Mouse (Mus musculus): ENCODE measurements around the gene Rbmxl1. TPM values are rescaled to one million over a fixed set of nuclear protein-coding genes. Genes with fewer than 3 reads are reported as not detected.
A peak's percentile ranks its signal among the peaks of the same experiment; 100 is the strongest.
"Not testable (repeated sequence)": the region's sequence is repeated elsewhere in the genome, so short reads cannot be mapped to it uniquely, and the experiment has no call there.

Rbmxl1 gene
- 317 and 329 TPM in 2 replicates for polyA plus RNA-seq (2016; fragmentation: Nextera tagmentation; extraction: Ambion mirVana)

DNA sequence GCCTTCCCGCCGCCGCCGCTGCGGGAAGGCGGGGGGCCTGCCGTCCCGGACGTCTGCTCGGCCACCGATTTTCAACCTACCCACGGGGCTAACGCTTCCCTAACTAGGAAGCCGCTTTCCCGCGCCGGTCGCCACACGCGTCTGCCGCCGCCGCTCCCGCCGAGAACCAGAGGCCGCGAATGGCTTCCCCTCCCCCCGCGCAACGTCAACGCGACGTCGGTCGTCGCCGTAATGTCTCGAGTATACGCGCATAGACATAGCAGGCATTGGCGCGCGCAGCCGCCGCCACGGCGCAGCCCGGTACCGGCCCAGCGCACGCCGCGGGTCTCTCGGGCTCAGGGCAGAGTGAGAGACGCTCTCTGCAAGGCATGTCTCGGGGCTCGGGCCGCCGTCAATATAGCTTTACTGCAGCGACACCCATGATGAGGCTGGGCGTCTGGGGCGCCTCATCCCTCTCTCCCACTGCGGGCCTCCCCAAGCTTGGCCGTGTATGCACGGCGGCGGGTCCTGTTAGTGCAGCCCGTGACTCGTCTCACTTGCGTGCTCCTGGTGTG lies at the start of gene Rbmxl1:
Rbmxl1 (minus strand) TSS at position 180 of the 554 bp plus-strand sequence.
- Histone ChIP-seq H3K4me1 (peaks cover 8% of the 10 kb centered on the region; the same call in 1 of the 2 replicates), H3K9me3 (peaks cover 5% of the 10 kb centered on the region; the same call in 1 of the 2 replicates), H3K27me3 (no peaks in the 10 kb centered on the region), H3K9ac (peak within 1 kb of the TSS; percentile 98), H3K4me2 (replicated peaks) (peak within 1 kb of the TSS; percentile 61), H3K27ac (peak within 1 kb of the TSS; percentile 95), H3K36me3 (peaks cover 26% of the 10 kb centered on the region), H3K4me3 (peak within 1 kb of the TSS; percentile 94)
- WGBS, result under 1% methylated on average over 69 of the region's 70 CpGs
- ATAC-seq (ENCODE audit: insufficient number of reproducible peaks, insufficient read depth, low FRiP score, low TSS enrichment), result peak; percentile 90

DNA sequence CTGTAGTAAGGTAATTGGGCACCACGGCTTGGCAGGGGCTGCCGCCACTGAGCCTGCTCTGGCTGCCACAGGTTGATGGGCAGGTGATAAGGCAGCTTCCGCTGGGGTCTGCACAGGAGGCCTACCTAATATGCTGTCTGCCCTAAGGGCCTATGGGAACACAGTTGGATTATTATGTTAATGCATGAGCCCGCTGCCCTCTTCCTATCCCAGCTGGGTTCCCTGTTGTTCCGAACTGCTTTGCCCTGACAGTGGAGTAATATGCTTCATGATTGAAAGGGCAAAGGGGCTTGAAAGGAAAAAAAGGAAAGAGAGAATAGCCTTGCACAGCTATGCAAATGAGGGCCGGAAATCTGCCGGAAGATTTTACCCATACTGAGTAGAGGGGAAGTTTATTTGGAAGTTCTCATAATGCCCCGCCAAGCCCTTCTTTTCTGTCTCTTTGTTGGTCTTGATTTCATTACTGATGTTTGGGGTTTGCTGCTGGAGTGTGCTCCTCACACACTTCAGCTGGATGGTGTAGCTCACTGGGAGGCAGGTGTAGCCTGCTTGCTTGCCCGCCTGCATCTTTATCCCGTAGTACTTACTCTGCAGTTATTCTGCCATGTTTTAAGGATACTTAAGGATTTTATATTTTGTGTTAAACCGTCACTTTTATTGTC lies 48.2 kb upstream of the Rbmxl1 start:
- Histone ChIP-seq H3K27ac (no peak overlapping the region), H3K9ac (no peak overlapping the region), H3K4me1 (peaks cover 5% of the 10 kb centered on the region), H3K4me2 (replicated peaks) (no peak overlapping the region), H3K27me3 (no peaks in the 10 kb centered on the region), H3K9me3 (no peaks in the 10 kb centered on the region), H3K4me3 (no peak overlapping the region), H3K36me3 (0 out of 2 replicates have a peak, but pooled peaks cover 4% of the 10 kb centered on the region)
- 39% methylated on average over 11 of the region's 11 CpGs for WGBS
- ATAC-seq (ENCODE audit: insufficient number of reproducible peaks, insufficient read depth, low FRiP score, low TSS enrichment), result 0 out of 2 replicates have a peak, but pooled peaks have one; percentile 15

DNA sequence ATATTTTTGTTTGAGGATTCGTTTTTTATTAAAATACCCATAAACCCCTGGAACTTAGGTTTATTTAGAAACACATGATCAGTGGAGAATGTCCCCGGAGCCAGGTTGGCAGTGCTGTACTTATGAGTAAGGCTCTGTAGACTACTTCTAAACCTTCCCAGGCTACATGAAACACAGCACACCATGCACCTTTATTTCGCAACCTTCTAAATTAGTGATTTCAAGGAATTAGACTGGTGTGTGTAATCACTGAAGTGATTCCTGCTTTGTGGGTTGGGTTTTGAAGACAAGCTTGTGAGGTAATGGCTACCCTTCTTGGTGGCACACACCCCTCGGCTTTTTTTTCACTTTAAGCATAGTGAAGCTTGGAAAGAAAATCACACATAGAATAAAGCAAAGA lies 47.1 kb upstream of the Rbmxl1 start:
- H3K9me3 ChIP-seq, result no peaks in the 10 kb centered on the region
- 0 out of 2 replicates have a peak, but pooled peaks cover 4% of the 10 kb centered on the region for H3K36me3 ChIP-seq
- WGBS, result 89% methylated on average over 4 of the region's 4 CpGs
- no peak overlapping the region for H3K27ac ChIP-seq
- H3K4me2 ChIP-seq (replicated peaks), result no peak overlapping the region
- no peak overlapping the region for H3K4me3 ChIP-seq
- no peak for ATAC-seq (ENCODE audit: insufficient number of reproducible peaks, insufficient read depth, low FRiP score, low TSS enrichment)
- no peaks in the 10 kb centered on the region for H3K27me3 ChIP-seq
- peaks cover 6% of the 10 kb centered on the region for H3K4me1 ChIP-seq
- no peak overlapping the region for H3K9ac ChIP-seq

DNA sequence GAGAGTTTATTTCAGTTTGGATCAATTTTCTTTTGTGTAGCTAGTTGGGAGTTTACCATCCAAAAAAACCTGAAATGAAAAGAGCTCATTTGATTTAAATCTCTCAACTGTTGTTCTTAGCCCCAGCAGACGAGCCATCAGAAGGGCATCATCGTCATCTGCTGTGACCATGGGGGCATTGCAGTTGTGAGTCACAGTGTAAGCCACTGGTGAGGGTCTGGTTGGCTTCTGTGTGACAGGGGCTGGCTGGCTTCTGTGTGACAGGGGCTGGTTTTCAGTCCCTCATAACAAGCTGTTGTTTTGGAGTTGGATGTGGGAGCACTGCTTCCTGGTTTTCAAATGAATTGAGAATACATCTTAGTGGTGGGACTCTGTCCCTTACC lies 42.0 kb upstream of the Rbmxl1 start:
- peaks cover 2% of the 10 kb centered on the region; the same call in 1 of the 2 replicates for H3K4me1 ChIP-seq
- H3K36me3 ChIP-seq, result 0 out of 2 replicates have a peak, but pooled peaks cover 4% of the 10 kb centered on the region
- H3K27me3 ChIP-seq, result no peaks in the 10 kb centered on the region
- no peak for ATAC-seq (ENCODE audit: insufficient number of reproducible peaks, insufficient read depth, low FRiP score, low TSS enrichment)
- H3K4me3 ChIP-seq, result no peak overlapping the region
- no peak overlapping the region for H3K9ac ChIP-seq
- no peak overlapping the region for H3K4me2 ChIP-seq (replicated peaks)
- H3K27ac ChIP-seq, result no peak overlapping the region
- no peaks in the 10 kb centered on the region for H3K9me3 ChIP-seq
- WGBS, result 61% methylated on average over 2 of the region's 2 CpGs

DNA sequence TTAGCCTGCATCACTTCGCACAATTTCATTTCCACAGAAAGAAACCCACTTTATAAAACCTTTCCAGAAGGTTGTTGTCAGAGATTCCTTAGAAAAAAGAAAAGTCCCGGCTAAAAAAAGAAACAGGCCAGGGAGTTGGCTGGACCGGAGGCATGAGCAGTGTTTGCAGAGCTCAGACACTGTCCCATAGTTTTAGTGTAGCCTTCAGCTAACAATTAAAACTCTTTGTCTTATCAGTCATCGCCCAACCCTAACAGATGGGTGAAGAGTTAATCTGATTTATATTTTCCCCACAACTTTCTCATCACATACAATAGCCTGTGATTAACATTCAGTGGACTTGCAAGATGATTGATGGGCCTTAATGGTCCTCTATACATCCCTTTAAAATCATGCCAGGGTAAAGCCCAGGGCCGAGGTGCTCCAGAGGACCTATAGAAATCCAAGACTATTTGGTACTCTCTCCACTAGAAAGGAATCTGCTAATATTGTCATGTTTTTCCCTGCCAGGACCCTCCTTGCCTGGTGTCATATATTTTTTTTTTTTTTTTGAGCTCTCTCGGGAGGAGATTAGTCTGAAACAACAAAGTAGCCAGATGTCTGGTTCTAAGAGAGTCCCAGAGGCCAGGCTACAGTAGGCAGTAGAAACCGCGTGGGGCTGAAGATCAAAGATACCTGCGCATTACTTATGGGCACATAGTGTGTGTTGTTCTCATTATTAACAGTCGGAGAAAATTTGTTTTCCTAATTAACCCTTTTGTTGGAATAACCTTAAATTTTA lies 41.5 kb upstream of the Rbmxl1 start:
- peaks cover 6% of the 10 kb centered on the region; the same call in 1 of the 2 replicates for H3K4me1 ChIP-seq
- no peaks in the 10 kb centered on the region for H3K27me3 ChIP-seq
- no peak for ATAC-seq (ENCODE audit: insufficient number of reproducible peaks, insufficient read depth, low FRiP score, low TSS enrichment)
- no peak overlapping the region for H3K4me3 ChIP-seq
- H3K36me3 ChIP-seq, result 0 out of 2 replicates have a peak, but pooled peaks cover 4% of the 10 kb centered on the region
- 58% methylated on average over 10 of the region's 10 CpGs for WGBS
- no peak overlapping the region for H3K4me2 ChIP-seq (replicated peaks)
- H3K9ac ChIP-seq, result no peak overlapping the region
- H3K27ac ChIP-seq, result no peak overlapping the region
- H3K9me3 ChIP-seq, result no peaks in the 10 kb centered on the region

DNA sequence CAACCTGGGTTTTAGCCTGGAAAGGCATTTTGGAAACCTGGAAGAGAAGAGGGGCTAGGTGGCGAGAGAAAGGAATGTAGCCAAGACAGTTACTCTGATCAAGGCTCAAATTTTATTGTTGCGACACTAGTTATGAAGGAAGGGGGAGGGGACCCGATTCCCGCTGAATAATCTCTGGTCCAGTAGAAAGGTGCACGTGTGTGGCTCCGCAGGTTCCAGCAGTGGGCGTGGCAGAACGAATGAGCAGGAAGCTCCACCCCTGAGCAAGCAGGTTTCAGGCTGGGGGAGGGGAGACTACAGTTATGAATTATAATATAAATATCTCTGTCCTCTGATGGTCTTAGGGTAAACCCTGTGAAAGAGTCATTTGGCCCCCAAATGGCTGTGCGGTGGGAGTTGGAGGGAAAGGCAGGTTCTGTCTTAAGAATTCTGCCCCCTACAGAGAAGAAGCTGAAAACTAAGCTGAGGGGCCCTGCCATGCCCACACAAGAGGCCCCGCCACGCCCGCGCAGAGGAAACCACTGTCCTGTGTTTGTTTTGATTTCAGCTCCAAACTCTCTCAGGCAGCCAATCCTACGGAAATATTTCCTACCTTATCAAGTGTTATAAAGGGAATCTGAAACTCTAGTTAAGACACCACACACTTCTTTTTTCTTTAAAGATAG lies 36.6 kb upstream of the Rbmxl1 start:
- not testable (repeated sequence) for H3K27ac ChIP-seq; H3K36me3 ChIP-seq; H3K4me1 ChIP-seq; H3K9ac ChIP-seq; H3K27me3 ChIP-seq; H3K9me3 ChIP-seq; H3K4me2 ChIP-seq (replicated peaks); H3K4me3 ChIP-seq; ATAC-seq (ENCODE audit: insufficient number of reproducible peaks, insufficient read depth, low FRiP score, low TSS enrichment)
- 50% methylated on average over 10 of the region's 14 CpGs for WGBS

DNA sequence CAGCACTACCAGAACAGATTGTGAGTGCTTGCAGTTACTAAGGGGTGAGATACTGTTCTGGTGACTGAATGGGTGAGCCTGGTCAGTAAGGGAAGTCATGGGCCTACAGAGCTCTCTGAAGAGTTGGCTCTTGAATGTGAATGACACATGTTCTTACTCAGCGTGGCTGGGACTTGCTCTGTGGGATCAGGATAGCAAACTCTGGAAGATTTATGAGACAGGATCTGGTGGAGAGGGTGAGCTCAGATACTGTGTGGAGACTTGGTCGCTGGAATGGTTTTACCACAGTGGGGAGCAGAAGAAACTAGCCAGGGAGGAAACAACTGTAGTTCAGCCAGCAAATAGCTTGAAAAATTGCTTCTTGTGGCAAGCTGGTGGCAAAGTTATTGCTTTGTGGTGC lies 35.8 kb upstream of the Rbmxl1 start:
- Histone ChIP-seq H3K27me3 (no peaks in the 10 kb centered on the region), H3K9me3 (no peaks in the 10 kb centered on the region), H3K9ac (no peak overlapping the region), H3K27ac (no peak overlapping the region), H3K4me3 (no peak overlapping the region), H3K4me1 (peaks cover 4% of the 10 kb centered on the region; the same call in 1 of the 2 replicates), H3K4me2 (replicated peaks) (no peak overlapping the region), H3K36me3 (peaks cover 10% of the 10 kb centered on the region; the same call in 1 of the 2 replicates)
- 82% methylated on average over 2 of the region's 2 CpGs for WGBS
- no peak for ATAC-seq (ENCODE audit: insufficient number of reproducible peaks, insufficient read depth, low FRiP score, low TSS enrichment)

DNA sequence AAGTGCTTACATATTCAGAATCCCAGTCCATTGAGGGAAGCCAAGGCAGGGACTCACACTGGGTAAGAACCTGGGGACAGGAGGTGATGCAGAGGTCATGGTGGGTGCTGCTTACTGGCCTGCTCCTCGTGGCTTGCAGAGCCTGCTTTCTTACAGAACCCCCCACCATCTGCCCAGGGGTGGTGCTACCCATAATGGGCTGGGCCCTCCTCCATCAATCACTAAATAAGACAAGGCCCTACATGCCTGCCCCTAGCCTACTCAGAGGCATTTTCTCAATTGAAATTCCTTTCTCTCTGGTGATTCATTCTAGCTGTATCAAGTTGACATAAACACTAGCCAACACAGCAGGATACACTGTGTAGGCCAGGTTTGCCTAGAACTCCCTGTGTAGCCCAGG lies 34.9 kb upstream of the Rbmxl1 start:
- H3K4me2 ChIP-seq (replicated peaks), result no peak overlapping the region
- H3K4me3 ChIP-seq, result no peak overlapping the region
- H3K27ac ChIP-seq, result no peak overlapping the region
- H3K36me3 ChIP-seq, result peaks cover 10% of the 10 kb centered on the region; the same call in 1 of the 2 replicates
- no peak overlapping the region for H3K9ac ChIP-seq
- peaks cover 4% of the 10 kb centered on the region; the same call in 1 of the 2 replicates for H3K4me1 ChIP-seq
- no peak for ATAC-seq (ENCODE audit: insufficient number of reproducible peaks, insufficient read depth, low FRiP score, low TSS enrichment)
- H3K27me3 ChIP-seq, result no peaks in the 10 kb centered on the region
- WGBS, result 38% methylated on average over 1 of the region's 1 CpGs
- H3K9me3 ChIP-seq, result no peaks in the 10 kb centered on the region

DNA sequence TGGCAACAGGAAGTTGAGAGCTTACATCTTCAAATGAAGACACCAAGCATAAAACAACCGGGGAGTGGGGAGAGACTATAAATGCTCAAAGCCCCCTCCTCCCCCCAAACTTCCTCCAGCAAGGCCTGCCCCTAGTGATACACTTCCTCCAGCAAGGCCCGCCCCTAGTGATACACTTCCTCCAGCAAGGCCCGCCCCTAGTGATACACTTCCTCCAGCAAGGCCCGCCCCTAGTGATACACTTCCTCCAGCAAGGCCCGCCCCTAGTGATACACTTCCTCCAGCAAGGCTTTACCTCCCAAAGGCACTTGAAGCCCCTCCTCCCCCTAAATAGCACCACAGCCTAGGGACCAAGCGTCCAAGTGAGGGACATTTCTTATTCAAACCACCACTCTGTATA lies 34.0 kb upstream of the Rbmxl1 start:
- not testable (repeated sequence) for ATAC-seq (ENCODE audit: insufficient number of reproducible peaks, insufficient read depth, low FRiP score, low TSS enrichment); H3K4me3 ChIP-seq; H3K9me3 ChIP-seq; H3K27ac ChIP-seq; H3K27me3 ChIP-seq; H3K4me2 ChIP-seq (replicated peaks); H3K4me1 ChIP-seq; H3K9ac ChIP-seq
- 98% methylated on average over 4 of the region's 6 CpGs for WGBS
- peaks cover 15% of the 10 kb centered on the region for H3K36me3 ChIP-seq

DNA sequence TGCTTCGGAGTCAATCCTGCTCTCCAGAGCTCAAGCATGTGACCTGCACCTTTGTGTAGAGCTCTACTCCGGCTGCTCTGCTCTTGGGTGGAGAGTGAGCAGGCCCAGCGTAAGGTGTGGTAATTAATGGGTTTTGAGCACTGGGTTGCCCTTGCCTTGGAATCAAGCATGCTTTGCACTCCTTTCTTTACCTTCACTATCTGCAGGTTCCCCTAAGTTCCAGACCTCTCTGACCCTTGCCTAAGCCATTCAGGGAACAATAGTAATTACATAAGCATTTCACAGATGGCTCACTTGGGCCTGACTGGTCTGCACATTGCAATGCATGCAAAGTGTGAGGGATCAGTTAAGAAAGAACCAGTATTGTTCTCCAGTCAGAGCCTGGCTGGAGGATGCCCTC lies 29.1 kb upstream of the Rbmxl1 start:
- no peak for ATAC-seq (ENCODE audit: insufficient number of reproducible peaks, insufficient read depth, low FRiP score, low TSS enrichment)
- WGBS, result 93% methylated on average over 3 of the region's 3 CpGs
- Histone ChIP-seq H3K4me2 (replicated peaks) (no peak overlapping the region), H3K4me3 (no peak overlapping the region), H3K27ac (no peak overlapping the region), H3K9me3 (no peaks in the 10 kb centered on the region), H3K27me3 (no peaks in the 10 kb centered on the region), H3K36me3 (peaks cover 26% of the 10 kb centered on the region), H3K9ac (no peak overlapping the region), H3K4me1 (no peaks in the 10 kb centered on the region)

DNA sequence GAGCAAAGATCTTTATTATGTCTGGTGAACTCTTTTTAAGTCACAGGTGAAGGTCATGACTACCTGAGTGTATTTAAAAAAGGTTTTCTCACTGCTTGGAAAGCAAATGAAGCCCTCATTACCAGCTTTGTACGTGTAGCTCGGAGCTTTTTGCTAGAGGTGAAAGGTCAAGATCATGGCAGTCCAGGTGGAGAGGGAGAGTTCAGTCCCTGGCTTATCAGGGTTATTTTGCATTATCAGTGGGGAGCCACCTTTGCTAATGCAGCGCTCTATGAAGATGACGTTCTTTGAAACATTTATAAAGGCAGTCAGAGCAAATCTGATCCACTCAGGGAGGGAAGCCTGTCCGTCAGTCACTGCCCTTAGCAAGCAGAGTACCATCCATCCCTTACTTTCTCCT lies 28.0 kb upstream of the Rbmxl1 start:
- Histone ChIP-seq H3K4me3 (no peak overlapping the region), H3K27ac (no peak overlapping the region), H3K4me1 (no peaks in the 10 kb centered on the region), H3K36me3 (peaks cover 25% of the 10 kb centered on the region; the same call in 1 of the 2 replicates), H3K9me3 (no peaks in the 10 kb centered on the region), H3K27me3 (no peaks in the 10 kb centered on the region), H3K4me2 (replicated peaks) (no peak overlapping the region), H3K9ac (no peak overlapping the region)
- ATAC-seq (ENCODE audit: insufficient number of reproducible peaks, insufficient read depth, low FRiP score, low TSS enrichment), result no peak
- 71% methylated on average over 5 of the region's 5 CpGs for WGBS
